Mouse (Mus musculus) T-cell, adult 2 months (primary cell): ENCODE measurements around the gene Specc1.

Experiments used
- DNase-seq: peaks from one replicate; pipeline ENCODE4 v3.0.0; 2022; ENCODE audit warnings: low spot score

Gene Specc1

DNA sequence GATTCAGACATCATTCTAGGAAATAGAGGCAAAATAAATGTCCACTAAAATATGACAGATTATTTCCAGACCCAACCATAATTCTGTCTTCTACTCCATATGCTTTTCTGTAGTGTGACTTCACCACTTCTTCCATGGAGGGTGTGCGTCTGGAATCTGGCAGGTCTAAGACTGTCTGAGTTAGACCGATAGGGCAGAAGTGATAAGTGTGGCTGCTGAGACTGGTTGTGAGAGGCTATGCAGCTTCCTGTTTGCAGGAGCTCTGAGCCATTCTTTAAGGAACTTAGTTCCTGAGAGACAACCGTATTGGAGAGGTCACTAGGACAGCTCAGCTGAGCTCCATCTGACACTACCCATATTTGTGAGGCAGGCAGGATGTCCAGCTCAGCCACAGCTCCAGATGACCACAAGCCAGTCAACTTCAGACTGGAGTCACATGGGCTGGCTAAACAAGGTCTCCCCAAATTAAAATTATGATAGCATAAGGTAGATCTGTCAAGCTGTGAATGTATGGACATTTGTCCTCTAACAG, 146.9 kb downstream of the Specc1 start:
- no peak for DNase-seq

GRCm38 (mm10) chr11:62106401-62106871, 149.9 kb downstream of the Specc1 start:
- DNase-seq, result no peak

DNA sequence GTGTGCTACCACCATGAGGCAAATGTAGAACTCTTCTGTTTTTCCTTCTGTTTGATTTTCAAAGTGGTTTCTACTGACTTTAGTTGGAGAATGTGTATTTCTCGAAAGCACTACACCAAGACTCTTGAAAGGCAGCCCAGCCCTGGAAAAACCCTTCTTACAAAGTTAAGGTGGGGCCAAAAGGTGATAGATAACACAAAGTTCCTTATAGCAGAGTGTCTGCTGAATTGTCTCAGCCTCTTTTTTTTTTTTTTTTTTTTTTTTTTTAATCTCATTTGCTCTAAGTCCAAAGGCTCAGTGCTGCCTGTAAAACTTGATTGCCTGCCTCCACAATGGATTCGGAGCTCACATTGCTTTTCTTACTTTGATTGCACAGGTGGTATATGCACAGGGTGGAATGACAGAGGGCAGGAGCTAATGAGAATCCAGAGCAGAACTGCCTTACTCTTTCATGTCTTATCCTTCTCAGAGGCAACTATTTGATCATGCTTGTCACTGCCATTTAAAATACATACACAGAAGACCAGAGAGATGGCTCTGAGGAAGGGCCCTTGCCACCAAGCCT, 150.8 kb downstream of the Specc1 start:
- no peak for DNase-seq

DNA sequence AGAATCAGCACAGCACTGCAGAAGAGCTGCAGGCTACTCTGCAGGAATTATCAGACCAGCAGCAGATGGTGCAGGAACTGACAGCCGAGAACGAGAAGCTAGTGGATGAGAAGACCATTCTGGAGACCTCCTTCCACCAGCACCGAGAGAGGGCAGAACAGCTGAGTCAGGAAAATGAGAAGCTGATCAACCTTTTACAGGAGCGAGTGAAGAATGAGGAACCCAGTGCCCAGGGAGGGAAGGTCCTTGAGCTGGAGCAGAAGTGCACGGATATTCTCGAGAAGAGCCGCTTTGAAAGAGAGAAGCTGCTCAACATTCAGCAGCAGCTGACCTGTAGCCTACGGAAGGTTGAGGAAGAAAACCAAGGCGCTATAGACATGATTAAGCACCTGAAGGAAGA, 162.0 kb downstream of the Specc1 start:
- no peak for DNase-seq

DNA sequence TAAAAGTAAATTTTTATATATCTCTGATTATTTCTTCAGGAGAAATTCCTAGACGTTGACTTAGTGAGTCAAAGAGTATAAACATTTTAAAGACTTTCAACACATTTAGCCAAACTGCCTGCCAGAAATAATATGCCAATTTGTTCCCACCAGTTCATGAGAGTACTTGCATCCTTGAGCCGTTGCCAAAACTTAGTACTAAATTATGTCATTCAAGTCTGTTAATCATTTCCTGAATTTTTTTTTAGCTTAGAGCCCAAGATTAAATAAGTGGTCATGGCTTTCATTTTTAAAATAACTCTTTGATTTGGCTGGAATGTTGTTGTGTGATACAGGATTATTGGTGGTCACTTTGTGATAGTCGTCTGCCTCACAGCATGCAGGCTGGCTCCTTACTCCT, 163.3 kb downstream of the Specc1 start:
- DNase-seq, result no peak

- DNase-seq, result no peak
Measured at GRCm38 (mm10) chr11:62121365-62121764, 164.8 kb downstream of the Specc1 start.

DNA sequence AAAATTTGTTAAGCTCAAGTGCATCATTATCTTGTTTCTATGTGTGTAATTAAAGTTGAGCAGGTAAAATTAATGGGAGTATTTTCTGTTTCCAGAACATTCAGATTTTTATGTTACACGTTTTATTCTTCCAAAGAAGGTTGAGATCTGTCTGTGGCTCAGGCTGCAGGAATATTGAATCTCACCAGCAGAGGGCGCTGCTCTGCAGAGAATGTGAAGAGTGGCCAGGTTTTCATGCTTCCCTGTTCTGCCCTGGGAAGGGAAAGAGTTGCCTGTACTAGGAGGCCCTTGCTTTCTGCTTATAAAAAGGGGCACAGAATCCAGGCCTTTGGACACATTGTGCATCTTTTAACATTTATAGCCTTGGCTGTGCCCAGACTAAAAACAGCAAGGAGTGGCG, 171.1 kb downstream of the Specc1 start:
- peak; percentile 67 for DNase-seq

- no peak for DNase-seq
Measured at GRCm38 (mm10) chr11:62128197-62128596, 171.6 kb downstream of the Specc1 start.

DNA sequence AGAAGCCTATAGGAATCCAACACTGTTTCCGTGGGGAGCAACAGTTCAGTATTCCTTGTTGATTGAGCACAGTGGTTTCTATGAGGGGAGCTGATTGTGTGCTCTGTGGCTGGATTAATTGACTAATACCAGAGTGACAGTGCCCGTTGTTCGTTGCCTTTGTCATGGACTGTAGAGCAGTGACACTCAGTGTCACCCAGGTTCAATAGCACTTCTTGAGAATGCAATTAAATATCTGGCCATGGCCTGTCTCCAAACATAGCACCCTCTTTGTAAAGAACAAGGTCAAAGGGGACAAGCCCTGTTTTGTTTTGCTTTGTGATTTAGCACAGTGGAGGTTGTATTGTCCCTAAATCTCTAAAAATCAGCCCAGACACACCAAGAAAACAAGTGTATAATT, 173.6 kb downstream of the Specc1 start:
- no peak for DNase-seq

- no peak for DNase-seq
Measured at GRCm38 (mm10) chr11:62130685-62131295, 174.2 kb downstream of the Specc1 start.

- DNase-seq, result peak; percentile 7
Measured at GRCm38 (mm10) chr11:62131601-62132000, 175.0 kb downstream of the Specc1 start.

GRCm38 (mm10) chr11:62134191-62134590, 177.6 kb downstream of the Specc1 start:
- DNase-seq, result no peak

- DNase-seq, result no peak
Measured at GRCm38 (mm10) chr11:62145216-62146110, 188.9 kb downstream of the Specc1 start.

- no peak for DNase-seq
Measured at GRCm38 (mm10) chr11:62146661-62147060, 190.1 kb downstream of the Specc1 start.

GRCm38 (mm10) chr11:62148026-62148425, 191.5 kb downstream of the Specc1 start:
- no peak for DNase-seq

GRCm38 (mm10) chr11:62148449-62148848, 191.9 kb downstream of the Specc1 start:
- DNase-seq, result peak; percentile 27

- DNase-seq, result no peak
Measured at GRCm38 (mm10) chr11:62153057-62153456, 196.5 kb downstream of the Specc1 start.

DNA sequence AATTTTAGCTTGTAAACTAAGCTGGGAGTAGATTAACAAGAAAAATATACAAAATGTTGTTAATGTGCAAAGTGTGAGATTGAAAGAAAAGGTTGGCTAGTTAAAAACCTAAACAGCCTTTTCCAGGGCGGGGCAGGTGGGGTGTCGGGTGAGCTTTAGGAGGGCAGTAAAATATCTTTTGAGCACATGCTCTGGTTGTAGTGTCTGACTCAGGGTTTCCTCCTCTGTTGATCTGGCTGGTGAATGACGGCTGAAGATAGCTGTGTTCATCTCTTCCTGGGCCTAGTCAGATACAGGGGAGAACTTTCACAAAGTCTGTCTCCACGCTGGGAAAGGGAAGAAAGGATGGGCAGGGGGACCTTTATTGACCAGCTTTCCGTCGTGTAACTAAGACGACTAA, 203.2 kb downstream of the Specc1 start:
- DNase-seq, result no peak

DNA sequence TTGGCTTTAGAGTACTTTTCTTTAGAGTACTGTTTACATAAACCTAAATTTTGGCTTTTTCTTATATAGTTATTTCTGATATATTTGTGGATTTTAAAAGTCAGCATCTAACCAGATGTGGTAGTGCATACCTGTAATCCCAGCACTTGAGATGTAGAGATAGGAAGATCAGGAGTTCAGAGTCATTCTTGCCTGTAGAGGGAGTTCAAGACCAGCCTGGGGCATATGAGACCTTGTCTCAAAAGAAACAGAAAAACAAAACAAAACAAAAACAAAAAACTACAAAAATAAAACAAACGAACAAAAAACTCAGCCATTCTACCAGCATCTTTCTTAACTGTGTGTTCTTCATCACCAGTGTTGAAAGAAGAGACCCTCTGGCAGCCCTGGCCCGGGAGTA, 204.9 kb downstream of the Specc1 start:
- DNase-seq, result no peak

DNA sequence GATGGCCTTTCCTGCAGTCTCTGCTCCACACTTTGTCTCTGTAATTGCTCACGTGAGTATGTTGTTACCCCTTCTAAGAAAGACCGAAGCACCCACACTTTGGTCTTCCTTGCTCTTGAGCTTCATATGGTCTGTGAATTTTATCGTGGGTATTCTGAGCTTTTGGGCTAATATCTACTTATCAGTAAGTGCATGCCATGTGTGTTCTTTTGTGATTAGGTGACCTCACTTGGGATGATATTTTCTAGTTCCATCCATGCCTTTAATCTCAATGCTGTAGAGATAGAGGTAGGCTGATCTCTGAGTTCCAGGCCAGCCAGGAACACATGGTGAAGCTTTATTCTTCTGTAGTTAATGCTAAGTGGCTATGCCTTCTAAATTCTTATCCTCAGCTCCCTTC, 207.8 kb downstream of the Specc1 start:
- no peak for DNase-seq

DNA sequence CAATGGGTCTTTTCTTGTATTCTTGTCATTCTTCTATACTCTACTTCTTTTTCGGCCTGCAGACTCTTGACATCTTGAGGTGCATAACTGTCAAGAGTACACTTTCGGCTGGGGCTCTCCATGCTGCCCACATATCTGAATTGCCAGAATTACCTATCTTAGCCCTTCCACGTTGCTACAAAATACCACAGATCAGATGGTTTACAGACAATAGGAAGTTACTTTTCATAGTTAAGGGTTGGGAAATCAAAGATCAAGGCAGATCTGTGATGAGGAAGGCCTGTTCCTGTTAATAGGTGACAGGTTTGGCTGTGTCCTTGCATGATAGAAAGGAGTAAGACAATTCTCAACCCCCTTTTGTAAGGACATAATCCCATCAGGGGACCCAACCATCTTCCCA, 209.9 kb downstream of the Specc1 start:
- no peak for DNase-seq

DNA sequence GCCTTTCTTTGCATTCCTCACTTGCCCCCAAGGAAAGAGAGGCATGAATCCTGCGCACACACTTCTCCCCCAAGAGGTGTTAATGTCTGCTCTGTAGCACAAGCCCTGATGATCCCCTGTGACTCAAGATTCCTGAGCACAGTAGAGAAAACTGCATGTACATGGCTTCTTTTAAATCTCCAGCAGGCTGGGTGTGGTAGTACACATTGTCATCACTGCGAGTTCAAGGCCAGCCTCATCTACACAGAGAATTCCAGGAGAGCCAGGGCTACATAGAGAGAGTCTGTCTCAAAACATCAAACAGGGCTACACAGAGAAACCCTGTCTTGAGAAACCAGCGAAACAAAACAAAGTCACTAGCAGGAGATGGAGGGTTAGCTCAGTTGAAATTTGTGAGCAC, 211.6 kb downstream of the Specc1 start:
- DNase-seq, result no peak
